Mouse (Mus musculus) embryonic facial prominence, embryonic 13.5 days (tissue): Measurements from ENCODE around the gene Rasgrp4. TPM values are rescaled to one million over a fixed set of nuclear protein-coding genes. Genes with fewer than 3 reads are reported as not detected.

ENCODE experiments used
- ATAC-seq: fragments of 200-750 bp; cut with Nextera tagmentation; 2 replicates; pipeline ENCODE4 v1.8.0; 2017; ENCODE audit warnings: low read depth; ENCODE audit not compliant: insufficient number of reproducible peaks, insufficient read depth, low FRiP score, low TSS enrichment
- H3K27ac ChIP-seq: fragments of 300-500 bp; sonication (generic); 2 replicates; pipeline ENCODE4 v1.5.1; 2015; ENCODE audit warnings: moderate library complexity, mild to moderate bottlenecking, inconsistent platforms
- H3K27me3 ChIP-seq: fragments of 300-500 bp; sonication (generic); 2 replicates; pipeline ENCODE4 v1.6.1; 2015; ENCODE audit warnings: mild to moderate bottlenecking, inconsistent platforms
- H3K36me3 ChIP-seq: fragments of 300-500 bp; sonication (generic); 2 replicates; pipeline ENCODE4 v1.6.1; 2015; ENCODE audit warnings: mild to moderate bottlenecking, inconsistent platforms
- H3K4me1 ChIP-seq: fragments of 300-500 bp; sonication (generic); 2 replicates; pipeline ENCODE4 v1.6.1; 2015; ENCODE audit warnings: inconsistent platforms
- H3K4me2 ChIP-seq: fragments of 300-500 bp; sonication (generic); 2 replicates; pipeline ENCODE4 v1.6.1; 2015; ENCODE audit warnings: moderate library complexity, mild to moderate bottlenecking, inconsistent platforms
- H3K4me3 ChIP-seq: fragments of 300-500 bp; sonication (generic); 2 replicates; pipeline ENCODE4 v1.5.1; 2015; ENCODE audit warnings: mild to moderate bottlenecking, inconsistent platforms
- H3K9ac ChIP-seq: fragments of 300-500 bp; sonication (generic); 2 replicates; pipeline ENCODE4 v1.6.1; 2015; ENCODE audit warnings: mild to moderate bottlenecking, inconsistent platforms
- H3K9me3 ChIP-seq: fragments of 300-500 bp; sonication (generic); 2 replicates; pipeline ENCODE4 v1.6.1; 2016; ENCODE audit warnings: inconsistent platforms
- WGBS: fragments of 180-500 bp; shearing (Covaris S2); methylation state at CpG from one replicate; pipeline ENCODE4 v1.1.7; 2015; ENCODE audit warnings: mixed read lengths; 5-methylcytosine and 5-hydroxymethylcytosine counted together
- polyA plus RNA-seq: library from polyadenylated mRNA; unstranded; fragments of >200 nt; fragmentation: Nextera tagmentation; extraction: Ambion mirVana; gene quantifications from 2 replicates; pipeline ENCODE4 v1.2.1, GENCODE M21; 2015

Rasgrp4 gene
- polyA plus RNA-seq, result 1.3 and 1.8 TPM in 2 replicates

GRCm38 (mm10) chr7:29134693-29135386 is at the start of gene Rasgrp4:
Rasgrp4 (plus strand) TSS chr7:29134851.
- Histone ChIP-seq H3K27ac (no peak within 1 kb of the TSS), H3K9me3 (no peaks in the 10 kb centered on the region), H3K27me3 (no peaks in the 10 kb centered on the region; the same call in 1 of the 2 replicates), H3K4me2 (peak within 1 kb of the TSS; percentile 67), H3K4me1 (peaks cover 7% of the 10 kb centered on the region), H3K36me3 (no peaks in the 10 kb centered on the region), H3K9ac (peak within 1 kb of the TSS; percentile 54), H3K4me3 (peak within 1 kb of the TSS; percentile 37)
- 0% methylated on average over 12 of the region's 20 CpGs for WGBS
- ATAC-seq, result no peak

DNA sequence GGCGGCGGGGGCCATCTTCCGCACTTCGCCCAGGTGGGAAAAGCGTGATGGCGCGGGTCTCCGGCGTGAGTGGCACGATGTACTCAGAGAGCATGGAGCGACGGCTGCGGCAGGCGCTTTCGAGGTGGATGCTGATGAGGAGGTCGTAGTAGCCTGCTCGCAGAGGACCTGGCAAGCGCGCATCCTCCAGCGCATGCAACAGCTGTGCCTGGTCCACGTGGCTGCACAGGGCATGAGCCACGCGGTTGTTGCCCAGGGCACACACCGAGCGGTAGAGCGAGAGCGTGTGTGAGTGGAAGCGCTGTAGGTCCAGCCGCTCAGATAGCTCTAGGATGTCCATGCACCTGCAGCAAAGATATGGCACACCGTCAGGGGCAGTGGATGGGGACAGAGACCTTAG is 48.7 kb upstream of the Rasgrp4 start:
- no peak overlapping the region for H3K9ac ChIP-seq
- no peaks in the 10 kb centered on the region for H3K4me1 ChIP-seq
- ATAC-seq, result no peak
- no peak overlapping the region for H3K4me2 ChIP-seq
- no peaks in the 10 kb centered on the region for H3K9me3 ChIP-seq
- 90% methylated on average over 30 of the region's 30 CpGs for WGBS
- no peak overlapping the region for H3K4me3 ChIP-seq
- no peak overlapping the region for H3K27ac ChIP-seq
- H3K36me3 ChIP-seq, result peaks cover 10% of the 10 kb centered on the region; the same call in 1 of the 2 replicates
- no peaks in the 10 kb centered on the region for H3K27me3 ChIP-seq

GRCm38 (mm10) chr7:29086902-29087301 is 47.7 kb upstream of the Rasgrp4 start:
- Histone ChIP-seq H3K9me3 (no peaks in the 10 kb centered on the region), H3K27ac (no peak overlapping the region), H3K9ac (no peak overlapping the region), H3K4me1 (no peaks in the 10 kb centered on the region), H3K4me3 (no peak overlapping the region), H3K36me3 (peaks cover 10% of the 10 kb centered on the region; the same call in 1 of the 2 replicates), H3K4me2 (no peak overlapping the region), H3K27me3 (no peaks in the 10 kb centered on the region)
- 93% methylated on average over 10 of the region's 10 CpGs for WGBS
- no peak for ATAC-seq

DNA sequence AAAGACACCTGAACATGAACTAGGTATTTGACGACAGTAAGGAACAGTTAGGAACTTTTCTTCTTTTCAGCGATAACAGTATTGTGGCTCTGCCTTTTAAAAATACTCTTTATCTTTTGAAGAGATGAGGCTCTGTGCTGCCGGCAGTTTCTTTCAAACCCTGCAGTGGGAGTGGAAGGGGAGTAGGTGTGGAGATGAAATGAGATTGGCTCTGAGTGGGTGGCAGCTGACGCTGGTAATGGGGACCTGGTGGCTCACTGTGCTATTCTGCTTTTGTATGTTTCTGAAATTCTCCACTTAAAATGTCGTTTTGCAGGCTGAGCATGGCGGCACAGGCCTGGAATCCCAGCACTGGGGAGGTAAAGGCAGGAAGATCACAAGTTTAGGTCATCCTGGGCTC is 45.8 kb upstream of the Rasgrp4 start:
- no peak for ATAC-seq
- H3K4me1 ChIP-seq, result no peaks in the 10 kb centered on the region
- H3K27me3 ChIP-seq, result no peaks in the 10 kb centered on the region
- H3K4me3 ChIP-seq, result no peak overlapping the region
- H3K27ac ChIP-seq, result no peak overlapping the region
- H3K9me3 ChIP-seq, result no peaks in the 10 kb centered on the region
- WGBS, result 74% methylated on average over 6 of the region's 6 CpGs
- no peak overlapping the region for H3K4me2 ChIP-seq
- H3K36me3 ChIP-seq, result peaks cover 13% of the 10 kb centered on the region; the same call in 1 of the 2 replicates
- H3K9ac ChIP-seq, result no peak overlapping the region

DNA sequence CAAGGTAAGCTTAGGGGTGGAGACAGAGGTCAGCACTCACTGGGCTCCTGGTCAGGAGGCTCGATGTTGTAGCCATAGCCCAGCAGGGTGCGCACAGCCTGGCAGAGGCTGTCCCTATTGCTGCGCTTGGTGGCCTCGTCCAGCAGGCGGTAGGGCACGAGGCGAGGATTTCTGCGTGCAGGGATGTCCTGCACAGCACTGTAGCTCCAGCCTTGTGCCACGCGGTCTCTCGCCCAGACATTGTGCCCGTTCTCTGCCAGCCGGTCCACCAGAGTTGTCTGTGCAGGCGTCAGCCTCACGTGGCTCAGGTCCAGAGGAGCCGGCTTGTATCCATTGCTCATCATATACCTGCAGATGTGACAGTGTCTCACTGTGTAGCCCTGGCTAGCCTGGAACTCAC is 37.5 kb upstream of the Rasgrp4 start:
- H3K4me2 ChIP-seq, result no peak overlapping the region
- no peaks in the 10 kb centered on the region for H3K4me1 ChIP-seq
- 0 out of 2 replicates have a peak, but pooled peaks cover 4% of the 10 kb centered on the region for H3K36me3 ChIP-seq
- no peak overlapping the region for H3K4me3 ChIP-seq
- H3K27me3 ChIP-seq, result no peaks in the 10 kb centered on the region
- no peak overlapping the region for H3K27ac ChIP-seq
- WGBS, result 82% methylated on average over 16 of the region's 16 CpGs
- no peaks in the 10 kb centered on the region for H3K9me3 ChIP-seq
- no peak for ATAC-seq
- H3K9ac ChIP-seq, result no peak overlapping the region

GRCm38 (mm10) chr7:29101286-29102017 is 33.2 kb upstream of the Rasgrp4 start:
- no peaks in the 10 kb centered on the region for H3K9me3 ChIP-seq
- H3K9ac ChIP-seq, result no peak overlapping the region
- peaks cover 9% of the 10 kb centered on the region; the same call in 1 of the 2 replicates for H3K36me3 ChIP-seq
- H3K4me3 ChIP-seq, result no peak overlapping the region
- no peak overlapping the region for H3K27ac ChIP-seq
- no peak for ATAC-seq
- H3K4me1 ChIP-seq, result no peaks in the 10 kb centered on the region
- 90% methylated on average over 12 of the region's 12 CpGs for WGBS
- H3K4me2 ChIP-seq, result no peak overlapping the region
- H3K27me3 ChIP-seq, result no peaks in the 10 kb centered on the region

GRCm38 (mm10) chr7:29108992-29109955 is 25.4 kb upstream of the Rasgrp4 start:
- Histone ChIP-seq H3K4me1 (peaks cover 12% of the 10 kb centered on the region), H3K4me3 (peak overlapping the region; percentile 30), H3K27ac (no peak overlapping the region; the same call in 1 of the 2 replicates), H3K9me3 (no peaks in the 10 kb centered on the region), H3K4me2 (peak overlapping the region; percentile 59), H3K9ac (peak overlapping the region; percentile 61), H3K27me3 (no peaks in the 10 kb centered on the region), H3K36me3 (peaks cover 5% of the 10 kb centered on the region; the same call in 1 of the 2 replicates)
- 28% methylated on average over 38 of the region's 38 CpGs for WGBS
- peak; percentile 57; the same call in 1 of the 2 replicates for ATAC-seq

DNA sequence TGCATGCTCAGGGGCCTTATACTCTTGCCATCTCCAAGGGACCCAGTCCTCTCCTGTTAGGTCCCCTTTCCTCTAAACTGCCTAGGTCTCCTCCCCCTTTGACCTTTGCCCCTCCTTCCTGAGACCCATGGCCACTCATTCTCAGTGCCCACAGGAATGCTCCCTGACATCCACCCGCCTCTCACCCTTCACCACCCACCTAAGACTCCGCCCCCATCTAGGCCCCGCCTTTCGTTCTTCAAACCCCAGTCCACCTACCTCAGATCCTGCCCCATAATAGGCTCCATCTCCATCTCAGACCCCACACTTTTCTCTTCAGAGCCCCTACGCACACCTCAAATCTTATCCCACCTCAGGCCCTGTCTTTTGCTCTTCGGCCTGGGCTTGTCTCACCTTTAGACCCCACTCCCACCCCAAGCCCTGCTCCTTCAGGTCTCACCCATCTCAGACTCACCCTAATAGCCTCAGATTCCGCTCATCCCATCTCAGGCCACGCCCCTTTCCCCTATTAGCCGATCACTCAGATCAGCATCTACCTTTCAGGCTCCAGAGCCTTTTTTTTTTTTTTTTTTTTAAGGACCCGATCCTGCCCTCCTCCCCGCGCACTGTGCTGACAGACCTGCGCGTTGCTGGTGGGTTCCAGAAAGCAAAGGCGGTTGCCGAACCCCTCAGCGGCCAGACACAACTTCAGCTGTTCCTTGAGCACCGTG is 16.4 kb upstream of the Rasgrp4 start:
- Histone ChIP-seq H3K27me3 (no peaks in the 10 kb centered on the region), H3K9ac (no peak overlapping the region), H3K27ac (no peak overlapping the region), H3K9me3 (no peaks in the 10 kb centered on the region), H3K4me2 (no peak overlapping the region), H3K36me3 (peaks cover 5% of the 10 kb centered on the region; the same call in 1 of the 2 replicates), H3K4me3 (no peak overlapping the region), H3K4me1 (no peaks in the 10 kb centered on the region)
- 10% methylated on average over 18 of the region's 18 CpGs for WGBS
- ATAC-seq, result no peak

DNA sequence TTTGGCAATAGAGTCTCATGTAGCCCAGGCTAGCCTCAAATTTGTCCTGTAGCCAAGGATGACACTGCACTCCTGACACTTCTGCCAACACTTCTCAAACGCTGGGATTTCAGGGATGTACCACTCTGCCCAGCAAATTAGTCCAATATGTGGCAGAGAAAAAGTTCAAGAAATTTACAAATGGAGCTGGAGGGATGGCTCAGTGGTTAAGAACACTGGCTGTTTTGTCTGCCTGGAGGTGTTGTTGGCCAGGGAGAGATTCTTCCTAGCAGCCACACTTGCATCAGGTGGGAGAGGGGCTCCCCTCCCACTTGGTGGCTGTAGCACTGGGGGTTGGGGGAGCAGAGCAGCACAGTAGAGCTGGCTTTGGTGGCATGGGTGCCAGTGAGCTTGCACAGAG is 15.1 kb upstream of the Rasgrp4 start:
- no peak overlapping the region for H3K4me3 ChIP-seq
- no peaks in the 10 kb centered on the region for H3K9me3 ChIP-seq
- no peak overlapping the region for H3K27ac ChIP-seq
- peaks cover 5% of the 10 kb centered on the region; the same call in 1 of the 2 replicates for H3K36me3 ChIP-seq
- peaks cover 3% of the 10 kb centered on the region; the same call in 1 of the 2 replicates for H3K4me1 ChIP-seq
- WGBS, result 27% methylated on average over 1 of the region's 1 CpGs
- no peaks in the 10 kb centered on the region for H3K27me3 ChIP-seq
- no peak overlapping the region for H3K4me2 ChIP-seq
- H3K9ac ChIP-seq, result no peak overlapping the region
- no peak for ATAC-seq

DNA sequence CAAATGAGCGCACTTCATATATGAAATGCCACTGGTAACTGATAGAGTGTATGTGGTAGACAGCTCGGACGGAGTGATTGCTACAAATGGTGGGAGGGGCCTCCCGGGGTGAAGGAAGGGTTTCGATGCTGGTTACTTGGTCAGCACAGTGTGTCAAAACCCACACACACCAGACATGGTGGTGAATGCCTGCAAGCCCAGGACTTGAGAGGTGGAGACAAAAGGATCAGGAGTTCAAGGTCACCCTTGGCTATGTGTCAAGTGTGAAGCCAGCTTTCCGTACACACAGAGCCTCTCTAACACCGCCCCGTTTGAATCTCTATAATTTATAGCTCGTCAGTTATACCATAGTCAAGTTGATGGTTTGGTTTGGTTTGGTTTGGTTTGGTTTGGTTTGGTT is 11.8 kb upstream of the Rasgrp4 start:
- Histone ChIP-seq H3K36me3 (no peaks in the 10 kb centered on the region), H3K4me2 (no peak overlapping the region), H3K27me3 (no peaks in the 10 kb centered on the region), H3K4me1 (peaks cover 8% of the 10 kb centered on the region; the same call in 1 of the 2 replicates), H3K27ac (no peak overlapping the region), H3K9ac (no peak overlapping the region), H3K4me3 (no peak overlapping the region), H3K9me3 (no peaks in the 10 kb centered on the region)
- WGBS, result 93% methylated on average over 9 of the region's 9 CpGs
- ATAC-seq, result no peak
